ENCODE assay signal across 8 mouse cellular contexts in the genomic region with DNA sequence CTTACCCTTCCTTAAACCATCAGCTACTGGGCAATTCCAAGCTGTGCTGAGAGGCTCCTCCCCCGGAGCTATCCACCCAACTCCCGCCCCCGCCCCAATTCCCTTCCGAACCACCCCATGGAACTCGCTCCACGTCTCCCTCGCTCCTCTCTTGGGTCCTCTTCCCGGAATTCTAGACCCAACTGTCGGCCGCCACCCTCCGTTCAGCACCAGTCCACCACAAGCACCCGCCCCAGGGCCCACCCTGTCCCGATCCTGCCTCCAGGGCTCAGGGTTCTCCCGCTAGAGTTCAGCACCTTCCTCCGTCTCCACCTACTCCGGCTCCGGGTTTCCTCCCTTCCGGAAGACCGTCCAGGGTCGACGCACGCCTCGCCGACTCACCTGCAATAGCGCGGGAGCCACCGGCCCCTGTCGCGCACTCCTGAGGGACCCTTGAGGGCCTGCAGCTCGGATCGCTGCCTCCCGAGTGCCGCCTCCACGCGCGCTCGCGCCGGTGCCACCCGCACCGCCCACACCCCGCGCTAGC. TPM values are rescaled to one million over a fixed set of nuclear protein-coding genes. Genes with fewer than 3 reads are reported as not detected.
DNase-seq lines count a peak whose midpoint lies in the region; ATAC-seq and TF ChIP-seq lines count a peak whose summit lies in the region.

No protein-coding gene starts in this region.

- no peaks in the 10 kb centered on the region for H3K9me3 ChIP-seq in heart, embryonic 10.5 days
- H3K9me3 ChIP-seq in ES-Bruce4 (replicated peaks; ENCODE audit: control insufficient read depth, insufficient read depth, low read length, poor library complexity, severe bottlenecking), result no peaks in the 10 kb centered on the region
- H3K9me3 ChIP-seq in embryonic facial prominence, embryonic 11.5 days (replicated peaks; ENCODE audit: control insufficient read depth, low read length), result no peaks in the 10 kb centered on the region
- no peaks in the 10 kb centered on the region for H3K9me3 ChIP-seq in kidney, postnatal 0 days (replicated peaks; ENCODE audit: low read length)

- H3K4me3 ChIP-seq in heart, embryonic 10.5 days, result peak overlapping the region; percentile 80
- H3K4me3 ChIP-seq in ES-Bruce4 (ENCODE audit: low read depth, low read length) (peak overlapping the region; percentile 90), myocyte (peak overlapping the region; percentile 47)
- peak overlapping the region; percentile 65 for H3K4me3 ChIP-seq in embryonic facial prominence, embryonic 11.5 days (ENCODE audit: low read depth, low read length)
- H3K4me3 ChIP-seq in kidney, postnatal 0 days (replicated peaks; ENCODE audit: low read depth, low read length), result peak overlapping the region; percentile 60

- no peak for TF ChIP-seq POLR2A in ES-Bruce4 (IDR thresholded peaks at IDR 0.05; ENCODE audit: insufficient read depth, low read length)
- peak; percentile 60 for TF ChIP-seq POLR2A in myocyte (IDR thresholded peaks at IDR 0.05; ENCODE audit: insufficient read length, low read depth)

- no peak for TF ChIP-seq CTCF in ES-Bruce4 (IDR thresholded peaks at IDR 0.05; ENCODE audit: low read depth, low read length)
- TF ChIP-seq CTCF in kidney, postnatal 0 days (IDR thresholded peaks at IDR 0.05; ENCODE audit: low read depth), result 0 out of 2 replicates have a peak, but pooled peaks have one; percentile 4

- peaks cover 58% of the 10 kb centered on the region for H3K27me3 ChIP-seq in heart, embryonic 10.5 days (ENCODE audit: insufficient read depth, poor library complexity, severe bottlenecking)
- H3K27me3 ChIP-seq in ES-Bruce4 (ENCODE audit: control insufficient read depth, insufficient read depth, low read length, poor library complexity, severe bottlenecking) (no peaks in the 10 kb centered on the region), myocyte (ENCODE audit: control insufficient read depth, insufficient read depth, insufficient read length) (no peaks in the 10 kb centered on the region)
- H3K27me3 ChIP-seq in embryonic facial prominence, embryonic 11.5 days (ENCODE audit: control insufficient read depth, insufficient read depth, low read length), result no peaks in the 10 kb centered on the region
- H3K27me3 ChIP-seq in kidney, postnatal 0 days (ENCODE audit: insufficient read depth, low read length), result no peaks in the 10 kb centered on the region

- peak overlapping the region; percentile 70 for H3K4me2 ChIP-seq in embryonic facial prominence, embryonic 11.5 days (ENCODE audit: low read depth, low read length)
- H3K4me2 ChIP-seq in kidney, postnatal 0 days (ENCODE audit: low read length), result peak overlapping the region; percentile 76
- H3K4me2 ChIP-seq in myocyte (ENCODE audit: low read depth), result peak overlapping the region; percentile 67

- H3ac ChIP-seq in myocyte (ENCODE audit: control insufficient read depth, insufficient read length), result peak overlapping the region; percentile 51

- no peak for TF ChIP-seq EP300 in ES-Bruce4 (IDR thresholded peaks at IDR 0.05; ENCODE audit: insufficient read depth, low read depth, low read length)

- H3K27ac ChIP-seq in heart, embryonic 10.5 days, result peak overlapping the region; percentile 90
- no peak overlapping the region for H3K27ac ChIP-seq in ES-Bruce4 (ENCODE audit: insufficient read depth, low read length)
- H3K27ac ChIP-seq in embryonic facial prominence, embryonic 11.5 days (replicated peaks; ENCODE audit: low read depth, low read length), result peak overlapping the region; percentile 59; the same call in 1 of the 2 replicates
- H3K27ac ChIP-seq in kidney, postnatal 0 days, result peak overlapping the region; percentile 89

- peak; percentile 88 for DNase-seq in heart, embryonic 10.5 days (ENCODE audit: low spot score)
- DNase-seq in heart, adult 18-20 months, result no peak
- peak; percentile 60 for DNase-seq in embryonic facial prominence, embryonic 11.5 days (ENCODE audit: low spot score)
- DNase-seq in kidney, postnatal 0 days (ENCODE audit: low spot score), result peak; percentile 86
- DNase-seq in cerebellum, postnatal 4 days (ENCODE audit: low spot score in 2 of 2), result no peak
- no peak for DNase-seq in cerebellum, adult 11 months

- H3K79me2 ChIP-seq in myocyte (ENCODE audit: control insufficient read depth, insufficient read depth), result peaks cover 43% of the 10 kb centered on the region

- peaks cover 79% of the 10 kb centered on the region for H3K4me1 ChIP-seq in heart, embryonic 10.5 days
- peaks cover 7% of the 10 kb centered on the region for H3K4me1 ChIP-seq in ES-Bruce4 (ENCODE audit: control insufficient read depth, insufficient read depth, low read length)
- H3K4me1 ChIP-seq in embryonic facial prominence, embryonic 11.5 days (ENCODE audit: control insufficient read depth, insufficient read depth, low read length), result no peaks in the 10 kb centered on the region; the same call in 1 of the 2 replicates
- H3K4me1 ChIP-seq in kidney, postnatal 0 days (replicated peaks; ENCODE audit: insufficient read depth, low read length), result peaks cover 52% of the 10 kb centered on the region

- H3K36me3 ChIP-seq in heart, embryonic 10.5 days, result no peaks in the 10 kb centered on the region
- H3K36me3 ChIP-seq in ES-Bruce4 (ENCODE audit: control insufficient read depth, insufficient read depth, low read length, poor library complexity, severe bottlenecking), result no peaks in the 10 kb centered on the region
- H3K36me3 ChIP-seq in embryonic facial prominence, embryonic 11.5 days (replicated peaks; ENCODE audit: control insufficient read depth, insufficient read depth, low read depth, low read length), result no peaks in the 10 kb centered on the region
- no peaks in the 10 kb centered on the region for H3K36me3 ChIP-seq in kidney, postnatal 0 days (ENCODE audit: insufficient read depth, low read length)
- no peaks in the 10 kb centered on the region for H3K36me3 ChIP-seq in myocyte (ENCODE audit: control insufficient read depth, insufficient read depth)

- ATAC-seq in embryonic facial prominence, embryonic 11.5 days (replicated peaks; ENCODE audit: insufficient number of reproducible peaks, low FRiP score, low TSS enrichment, low read depth), result peak; percentile 66
- ATAC-seq in kidney, postnatal 0 days (replicated peaks; ENCODE audit: low FRiP score, low read depth), result peak; percentile 50

- WGBS in heart, embryonic 10.5 days, result under 1% methylated on average over 43 of the region's 43 CpGs
- WGBS in embryonic facial prominence, embryonic 11.5 days, result under 1% methylated on average over 43 of the region's 43 CpGs
- WGBS in kidney, postnatal 0 days, result under 1% methylated on average over 41 of the region's 43 CpGs

- peak overlapping the region; percentile 81 for H3K9ac ChIP-seq in ES-Bruce4 (ENCODE audit: low read depth, poor library complexity, severe bottlenecking)
- peak overlapping the region; percentile 59 for H3K9ac ChIP-seq in embryonic facial prominence, embryonic 11.5 days (replicated peaks; ENCODE audit: low read length)
- H3K9ac ChIP-seq in kidney, postnatal 0 days (ENCODE audit: low read depth, low read length), result peak overlapping the region; percentile 70

TF ChIP-seq in myocyte, 11 proteins besides CTCF, POLR2A, EP300 and RAD21:
- peak; percentile 23 for TF ChIP-seq POLR2AphosphoS2 (IDR thresholded peaks at IDR 0.05; ENCODE audit: insufficient read length, low read depth)
- TF ChIP-seq MYOG (IDR thresholded peaks at IDR 0.05; ENCODE audit: control insufficient read depth in 1 of 3, insufficient read depth in 1 of 3, insufficient read length in 2 of 3, low read depth in 2 of 3), result no peak
- no peak for TF ChIP-seq SRF (IDR thresholded peaks at IDR 0.05; ENCODE audit: control insufficient read depth, insufficient read length, low read depth)
- TF ChIP-seq CEBPB (IDR thresholded peaks at IDR 0.05; ENCODE audit: insufficient read depth, poor library complexity, severe bottlenecking), result no peak

RNA-seq across cellular contexts. Expression of a gene that starts 0.3 kb away (rescaled TPM):
- 11.6 and 13.1 TPM in 2 replicates for polyA plus RNA-seq in heart, embryonic 10.5 days (2016; fragmentation: Nextera tagmentation; extraction: Ambion mirVana)
- 10 to 100 TPM in 1 of 2 experiments, 1 to 10 TPM in 1; 6.5 to 10.7 TPM for total RNA-seq in heart, adult 18-20 months (2021)
- polyA plus RNA-seq in ES-Bruce4 (2011; ENCODE audit: insufficient read depth, insufficient read length, low read depth, missing spikeins), result 15.4 and 15.6 TPM in 2 replicates
- polyA plus RNA-seq in embryonic facial prominence, embryonic 11.5 days (2014; fragmentation: Nextera tagmentation; extraction: Ambion mirVana), result 11.9 and 13.9 TPM in 2 replicates
- polyA plus RNA-seq in kidney, postnatal 0 days (2015; fragmentation: Nextera tagmentation; extraction: Ambion mirVana), result 21.4 and 23.8 TPM in 2 replicates
- 23.0 TPM for polyA plus RNA-seq in myocyte (2012; fragmentation: generic; extraction: Trizol)

RNA-seq across cellular contexts. Expression of a gene that starts 29.0 kb away (rescaled TPM):
- 86.7 and 96.6 TPM in 2 replicates for polyA plus RNA-seq in heart, embryonic 10.5 days (2016; fragmentation: Nextera tagmentation; extraction: Ambion mirVana)
- 10 to 100 TPM; 27.8 to 30.2 TPM for total RNA-seq in heart, adult 18-20 months (2021)
- polyA plus RNA-seq in ES-Bruce4 (2011; ENCODE audit: insufficient read depth, insufficient read length, low read depth, missing spikeins) (25.4 and 34.0 TPM in 2 replicates), myocyte (2012; fragmentation: generic; extraction: Trizol) (60.5 TPM)
- 93.8 and 106 TPM in 2 replicates for polyA plus RNA-seq in embryonic facial prominence, embryonic 11.5 days (2014; fragmentation: Nextera tagmentation; extraction: Ambion mirVana)
- polyA plus RNA-seq in kidney, postnatal 0 days (2015; fragmentation: Nextera tagmentation; extraction: Ambion mirVana), result 120 and 125 TPM in 2 replicates

Comparison
In these comparisons a context has a peak if more than half of its experiments do, and no peak if none do; other contexts are left out.
1. DNase-seq: peak in heart, embryonic 10.5 days (single experiment), embryonic facial prominence, embryonic 11.5 days (single experiment) and kidney, postnatal 0 days (single experiment); none in heart, adult 18-20 months (0 of 2), cerebellum, postnatal 4 days (0 of 2) and cerebellum, adult 11 months (single experiment).
2. Peak in every context shown above with its lines, with median percentiles within 50 percentile points of each other: H3K4me3 ChIP-seq, H3K9ac ChIP-seq and H3K4me2 ChIP-seq.